Comparison of ENCODE assay signal across 24 mouse cellular contexts in genomic region chr13:107635114-107635513, GRCm38 (mm10).
DNase-seq lines count a peak whose midpoint lies in the region; ATAC-seq lines count a peak whose summit lies in the region.
"Had no signal": no experiment of that assay in that cellular context is flagged by ENCODE, and none has a peak within 500 bp of the region (broad histone marks: within the 10 kb centered on the region; RNA-seq: fewer than 3 reads in every experiment).

No protein-coding gene starts in this region.

- H3K27me3 ChIP-seq in forebrain, embryonic 12.5 days = no peaks in the 10 kb centered on the region
- H3K27me3 ChIP-seq in forebrain, embryonic 16.5 days (replicated peaks; ENCODE audit: control insufficient read depth, insufficient read depth, low read length) = no peaks in the 10 kb centered on the region
- H3K27me3 ChIP-seq in midbrain, embryonic 12.5 days = peaks cover 4% of the 10 kb centered on the region; the same call in 1 of the 2 replicates
- H3K27me3 ChIP-seq in midbrain, embryonic 16.5 days (ENCODE audit: control insufficient read depth, insufficient read depth, low read depth, low read length) = no peaks in the 10 kb centered on the region
- no peaks in the 10 kb centered on the region for H3K27me3 ChIP-seq in embryonic facial prominence, embryonic 10.5 days (replicated peaks; ENCODE audit: low read depth, poor library complexity, severe bottlenecking)
- H3K27me3 ChIP-seq: CH12.LX; heart, embryonic 15.5 days; kidney, embryonic 15.5 days; liver, embryonic 13.5 days; stomach, embryonic 15.5 days had no signal

- no peak overlapping the region for H3K9ac ChIP-seq in forebrain, embryonic 12.5 days
- H3K9ac ChIP-seq in forebrain, embryonic 16.5 days (replicated peaks; ENCODE audit: low read depth, low read length) = no peak overlapping the region; the same call in 1 of the 2 replicates
- no peak overlapping the region for H3K9ac ChIP-seq in midbrain, embryonic 12.5 days (replicated peaks)
- no peak overlapping the region for H3K9ac ChIP-seq in midbrain, embryonic 16.5 days (ENCODE audit: low read depth, low read length)
- H3K9ac ChIP-seq: heart, embryonic 15.5 days; kidney, embryonic 15.5 days; liver, embryonic 13.5 days; stomach, embryonic 15.5 days had no signal

- no peak overlapping the region for H3K4me3 ChIP-seq in forebrain, embryonic 12.5 days (replicated peaks)
- H3K4me3 ChIP-seq in forebrain, embryonic 16.5 days (replicated peaks; ENCODE audit: low read length) = no peak overlapping the region
- no peak overlapping the region for H3K4me3 ChIP-seq in midbrain, embryonic 12.5 days
- no peak overlapping the region for H3K4me3 ChIP-seq in midbrain, embryonic 16.5 days (ENCODE audit: low read depth, low read length)
- H3K4me3 ChIP-seq in embryonic facial prominence, embryonic 10.5 days = no peak overlapping the region
- H3K4me3 ChIP-seq: heart, embryonic 15.5 days; kidney, embryonic 15.5 days; liver, embryonic 13.5 days; stomach, embryonic 15.5 days had no signal

- H3K4me1 ChIP-seq in forebrain, embryonic 12.5 days = peaks cover 12% of the 10 kb centered on the region
- peaks cover 8% of the 10 kb centered on the region; the same call in 1 of the 2 replicates for H3K4me1 ChIP-seq in forebrain, embryonic 16.5 days (replicated peaks; ENCODE audit: control insufficient read depth, insufficient read depth, low read length)
- H3K4me1 ChIP-seq in midbrain, embryonic 12.5 days = peaks cover 12% of the 10 kb centered on the region
- H3K4me1 ChIP-seq in midbrain, embryonic 16.5 days (ENCODE audit: control insufficient read depth, insufficient read depth, low read length) = peaks cover 2% of the 10 kb centered on the region
- H3K4me1 ChIP-seq in embryonic facial prominence, embryonic 10.5 days = peaks cover 29% of the 10 kb centered on the region
- H3K4me1 ChIP-seq: heart, embryonic 15.5 days; liver, embryonic 13.5 days; stomach, embryonic 15.5 days had no signal

- H3K9me3 ChIP-seq in forebrain, embryonic 12.5 days = no peaks in the 10 kb centered on the region
- no peaks in the 10 kb centered on the region for H3K9me3 ChIP-seq in forebrain, embryonic 16.5 days (ENCODE audit: control insufficient read depth, low read length)
- 0 out of 2 replicates have a peak, but pooled peaks cover 3% of the 10 kb centered on the region for H3K9me3 ChIP-seq in midbrain, embryonic 12.5 days
- no peaks in the 10 kb centered on the region for H3K9me3 ChIP-seq in midbrain, embryonic 16.5 days (replicated peaks; ENCODE audit: control insufficient read depth, low read length, poor library complexity, severe bottlenecking)
- H3K9me3 ChIP-seq in embryonic facial prominence, embryonic 10.5 days = no peaks in the 10 kb centered on the region
- H3K9me3 ChIP-seq: heart, embryonic 15.5 days; kidney, embryonic 15.5 days; liver, embryonic 13.5 days; stomach, embryonic 15.5 days had no signal

- peak; percentile 42 for DNase-seq in embryonic facial prominence, embryonic 10.5 days (ENCODE audit: low spot score)
- DNase-seq in forelimb bud, embryonic 11.5 days (ENCODE audit: low read depth, low spot score) = peak; percentile 39
- no peak for DNase-seq in spleen, adult 12 weeks (ENCODE audit: low spot score)
- DNase-seq: adrenal gland, adult 8-10 months; B cell, adult 2 months; cerebellum, adult 2 months; cerebellum, postnatal 25 days; heart, postnatal 36 days; kidney, adult 11 months; kidney, postnatal 36 days; liver, embryonic 13.5 days; lung, adult 2 months; lung, postnatal 14 days; right cerebral cortex, postnatal 4 days; thymus, postnatal 36 days had no signal

- WGBS in forebrain, embryonic 12.5 days = 12% methylated on average over 5 of the region's 5 CpGs
- 15% methylated on average over 5 of the region's 5 CpGs for WGBS in forebrain, embryonic 16.5 days
- WGBS in midbrain, embryonic 12.5 days = 46% methylated on average over 5 of the region's 5 CpGs
- 29% methylated on average over 5 of the region's 5 CpGs for WGBS in midbrain, embryonic 16.5 days
- 34% methylated on average over 5 of the region's 5 CpGs for WGBS in embryonic facial prominence, embryonic 10.5 days

- ATAC-seq in forebrain, embryonic 12.5 days (ENCODE audit: low FRiP score) = peak; percentile 49; the same call in 1 of the 2 replicates
- ATAC-seq in forebrain, embryonic 16.5 days = no peak
- ATAC-seq in midbrain, embryonic 12.5 days (ENCODE audit: low FRiP score, low read depth) = peak; percentile 56; the same call in 1 of the 2 replicates
- ATAC-seq in midbrain, embryonic 16.5 days = no peak

- no peaks in the 10 kb centered on the region for H3K36me3 ChIP-seq in forebrain, embryonic 12.5 days (replicated peaks)
- no peaks in the 10 kb centered on the region for H3K36me3 ChIP-seq in forebrain, embryonic 16.5 days (ENCODE audit: control insufficient read depth, insufficient read depth)
- no peaks in the 10 kb centered on the region for H3K36me3 ChIP-seq in midbrain, embryonic 12.5 days
- H3K36me3 ChIP-seq in midbrain, embryonic 16.5 days (ENCODE audit: control insufficient read depth, insufficient read depth, low read length) = no peaks in the 10 kb centered on the region
- no peaks in the 10 kb centered on the region for H3K36me3 ChIP-seq in embryonic facial prominence, embryonic 10.5 days (replicated peaks)
- H3K36me3 ChIP-seq: G1E; heart, embryonic 15.5 days; kidney, embryonic 15.5 days; liver, embryonic 13.5 days; stomach, embryonic 15.5 days had no signal

- no peak overlapping the region for H3K27ac ChIP-seq in forebrain, embryonic 12.5 days
- H3K27ac ChIP-seq in forebrain, embryonic 16.5 days (ENCODE audit: low read length) = no peak overlapping the region
- H3K27ac ChIP-seq in midbrain, embryonic 12.5 days (replicated peaks) = no peak overlapping the region
- H3K27ac ChIP-seq in midbrain, embryonic 16.5 days (ENCODE audit: low read length) = no peak overlapping the region
- H3K27ac ChIP-seq in embryonic facial prominence, embryonic 10.5 days (replicated peaks) = 0 out of 2 replicates have a peak overlapping the region, but pooled peaks have one; percentile 4
- H3K27ac ChIP-seq: heart, embryonic 15.5 days; kidney, embryonic 15.5 days; liver, embryonic 13.5 days; stomach, embryonic 15.5 days had no signal

- H3K4me2 ChIP-seq in forebrain, embryonic 12.5 days = no peak overlapping the region
- no peak overlapping the region for H3K4me2 ChIP-seq in forebrain, embryonic 16.5 days (ENCODE audit: low read length)
- no peak overlapping the region for H3K4me2 ChIP-seq in midbrain, embryonic 12.5 days (replicated peaks)
- no peak overlapping the region for H3K4me2 ChIP-seq in midbrain, embryonic 16.5 days (ENCODE audit: low read length)
- H3K4me2 ChIP-seq: heart, embryonic 15.5 days; kidney, embryonic 15.5 days; liver, embryonic 13.5 days; stomach, embryonic 15.5 days had no signal

Comparison
In these comparisons a context has a peak if more than half of its experiments do, and no peak if none do; other contexts are left out.
1. ATAC-seq: peak in forebrain, embryonic 12.5 days (single experiment) and midbrain, embryonic 12.5 days (single experiment); none in forebrain, embryonic 16.5 days (single experiment) and midbrain, embryonic 16.5 days (single experiment).